Mouse (Mus musculus): ENCODE data around the gene Cep85l.

DNA sequence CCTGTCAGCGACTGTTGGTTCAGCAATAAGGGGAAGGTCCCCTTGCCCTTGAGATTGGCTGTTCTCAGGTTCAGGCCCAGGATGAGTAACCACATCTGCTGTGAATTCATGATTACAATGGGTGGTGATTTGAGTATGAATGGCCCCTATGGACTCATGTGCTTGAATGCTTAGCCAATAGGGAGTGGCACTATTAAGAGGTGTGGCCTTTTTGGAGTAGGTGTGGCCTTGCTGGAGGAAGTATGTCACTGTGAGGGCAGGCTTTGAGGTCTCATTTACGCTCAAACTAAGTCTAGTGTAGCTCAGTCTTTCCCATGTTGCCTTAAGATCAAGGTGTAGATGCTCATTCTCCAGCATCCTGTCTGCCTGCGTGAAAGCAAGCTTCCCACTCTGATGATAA, 33.2 kb upstream of the Cep85l start:
- TF ChIP-seq CTCF (IDR thresholded peaks at IDR 0.05; ENCODE audit: low read depth): no peak
- TF ChIP-seq EP300 (IDR thresholded peaks at IDR 0.05; ENCODE audit: low read depth): no peak

All from liver, postnatal 0 days (tissue).